Mouse (Mus musculus) common myeloid progenitor, adult 5-6 weeks (primary cell): ENCODE results near the gene Abhd4. TPM values are rescaled to one million over a fixed set of nuclear protein-coding genes. Genes with fewer than 3 reads are reported as not detected.

Experiments
- ATAC-seq: replicated peaks from 2 replicates; pipeline ENCODE4 v1.8.0; 2016; ENCODE audit warnings: low read depth, mild to moderate bottlenecking, moderate TSS enrichment, inconsistent platforms; ENCODE audit not compliant: poor library complexity, severe bottlenecking
- total RNA-seq: library from RNA; stranded (forward); fragments of 200-1000, 187-1606 nt; gene quantifications from 2 replicates; pipeline ENCODE4 v1.2.3, GENCODE M21; 2017

Gene Abhd4
- total RNA-seq, 1 experiment from 2014 or later = 31.5 TPM

DNA sequence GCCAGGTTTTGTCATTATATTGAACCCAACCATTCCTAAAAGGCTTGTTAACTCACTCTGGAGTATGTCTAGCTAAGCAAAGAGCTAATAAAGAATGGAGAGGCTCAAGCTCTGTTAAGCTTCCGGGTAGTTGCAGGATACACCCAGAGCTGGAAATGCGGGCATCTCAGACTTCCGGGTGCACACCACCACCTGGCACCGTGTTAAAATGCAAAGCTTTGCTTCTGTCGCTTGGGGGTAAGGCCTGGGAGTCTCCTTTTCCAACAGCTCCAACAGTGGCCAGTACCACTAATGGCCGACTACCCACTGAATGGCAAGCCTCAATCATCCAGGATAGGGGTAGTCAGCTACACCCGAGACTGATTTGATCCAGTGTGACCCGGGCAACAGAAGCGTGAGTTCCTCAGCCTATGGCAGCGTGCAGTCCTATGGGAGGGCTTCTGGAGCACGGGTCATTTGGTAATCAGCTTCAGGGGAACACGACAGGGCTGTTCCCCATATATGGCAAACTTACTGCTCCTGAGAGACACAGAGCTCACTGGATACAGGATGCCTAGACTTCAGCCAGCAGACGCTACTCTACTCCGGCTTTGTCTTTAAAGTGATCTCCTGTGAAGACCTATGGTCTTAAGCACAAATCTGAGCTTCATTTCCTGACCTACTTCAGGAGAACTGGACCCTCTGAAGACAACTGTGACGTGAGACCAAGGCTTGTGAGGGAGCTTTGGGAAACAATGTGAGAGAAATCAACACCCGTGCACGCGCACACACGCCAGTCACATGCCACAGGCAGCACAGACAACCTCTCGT, 19.6 kb upstream of the Abhd4 start:
- no peak for ATAC-seq

DNA sequence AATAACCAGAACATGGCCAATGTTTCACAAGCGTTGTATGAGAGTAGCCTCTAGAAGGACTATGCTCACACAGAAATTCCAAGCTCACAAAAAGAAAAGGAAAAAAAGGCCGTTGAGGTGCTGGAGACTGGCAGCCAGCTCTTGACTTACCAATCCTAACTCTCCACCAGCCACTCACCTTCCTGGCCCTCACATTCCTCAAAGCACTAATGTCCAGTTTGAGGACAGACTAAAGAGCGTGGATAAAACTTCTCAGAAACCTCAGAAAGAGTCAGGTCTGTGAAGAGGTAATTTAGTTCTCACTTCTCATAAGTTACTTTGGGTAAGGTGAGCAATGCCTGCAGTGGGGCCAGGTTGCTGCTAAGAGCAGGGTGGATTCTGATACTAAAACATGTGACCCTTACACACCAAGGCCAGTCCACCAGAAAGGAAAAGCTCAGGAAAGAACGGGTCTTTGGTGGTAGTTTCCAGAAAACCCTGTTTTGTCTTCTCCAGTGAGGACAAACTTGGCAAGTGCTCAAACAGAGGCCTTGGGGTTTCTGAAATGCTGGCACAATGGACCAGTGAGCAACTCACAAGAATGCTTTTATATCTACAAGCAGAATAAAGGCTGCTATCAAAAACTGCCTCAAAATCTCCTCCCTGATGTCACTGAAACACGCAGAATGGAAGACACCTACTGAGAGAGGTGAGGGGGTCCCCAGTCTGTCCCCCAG, 18.0 kb upstream of the Abhd4 start:
- no peak for ATAC-seq

DNA sequence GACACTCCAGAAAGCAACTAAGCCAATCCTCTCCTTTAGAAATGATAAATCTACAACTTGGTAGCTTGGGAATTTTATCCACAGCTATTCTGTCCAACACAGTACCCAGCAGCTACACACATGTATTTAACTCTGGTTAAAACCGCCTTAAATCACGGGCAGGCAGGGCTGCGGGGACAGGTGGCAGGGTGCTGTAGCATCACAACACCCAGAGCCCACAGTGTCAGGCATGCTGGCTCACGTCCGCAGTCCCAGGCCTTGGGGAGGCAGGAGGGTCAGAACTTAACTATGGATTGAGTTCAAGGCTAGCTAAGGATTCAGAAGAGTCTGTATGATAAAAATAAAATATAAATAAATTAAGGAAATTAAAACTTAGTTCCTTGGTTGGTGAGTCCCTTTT, 17.1 kb upstream of the Abhd4 start:
- no peak for ATAC-seq

DNA sequence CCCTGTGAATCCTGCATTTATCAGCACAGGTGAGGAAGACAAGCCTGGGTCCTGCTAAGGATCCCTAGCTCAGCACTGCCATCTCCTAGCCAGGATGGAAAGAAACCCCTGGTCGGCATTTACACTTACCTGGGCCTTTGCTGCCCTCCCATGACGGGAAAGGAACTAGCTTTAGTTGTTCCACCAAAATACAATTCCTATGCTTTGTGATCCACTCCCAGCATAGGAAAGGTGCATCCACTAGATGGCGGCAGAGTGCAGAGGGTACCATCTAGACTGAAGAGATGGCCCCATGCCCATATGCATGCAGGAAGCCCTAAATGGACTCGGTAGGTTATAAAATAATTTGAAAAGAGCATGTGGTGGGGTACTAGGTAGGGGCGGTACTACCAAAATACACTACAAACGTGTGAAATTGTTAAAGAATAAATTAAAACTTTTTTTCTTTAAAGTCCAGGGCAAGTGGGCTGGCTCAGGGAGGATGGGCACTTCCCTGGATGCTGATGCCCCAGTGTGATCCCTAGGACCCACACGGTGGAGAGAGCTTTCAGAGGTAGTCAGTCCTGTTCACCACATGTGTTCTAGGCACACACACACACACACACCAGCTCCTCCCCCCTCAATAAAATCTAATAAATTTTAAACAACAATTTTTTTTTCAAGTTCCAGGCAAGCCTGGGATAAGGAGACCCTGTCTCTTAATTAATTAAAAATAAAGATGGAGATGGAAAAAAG, 14.8 kb upstream of the Abhd4 start:
- peak; percentile 92 for ATAC-seq

DNA sequence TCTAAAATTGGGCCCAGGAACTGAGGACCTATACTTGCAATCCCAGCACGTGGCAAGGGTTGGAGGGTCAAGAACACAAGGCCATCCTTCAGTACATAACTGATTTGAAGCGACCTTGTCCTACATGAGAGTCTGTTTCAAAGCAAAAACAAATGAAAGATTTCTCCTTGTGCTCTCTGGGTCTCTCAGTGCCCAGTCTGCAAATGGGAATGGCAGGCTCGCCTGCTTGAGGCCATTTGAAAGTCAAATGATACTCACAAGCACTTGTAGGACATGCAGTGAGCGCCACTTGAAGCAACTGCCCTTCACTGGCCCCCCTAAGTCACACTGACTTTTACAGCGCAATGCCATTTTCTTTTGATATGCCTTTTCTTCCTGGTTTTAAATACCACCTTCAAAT, 13.4 kb upstream of the Abhd4 start:
- ATAC-seq = no peak

DNA sequence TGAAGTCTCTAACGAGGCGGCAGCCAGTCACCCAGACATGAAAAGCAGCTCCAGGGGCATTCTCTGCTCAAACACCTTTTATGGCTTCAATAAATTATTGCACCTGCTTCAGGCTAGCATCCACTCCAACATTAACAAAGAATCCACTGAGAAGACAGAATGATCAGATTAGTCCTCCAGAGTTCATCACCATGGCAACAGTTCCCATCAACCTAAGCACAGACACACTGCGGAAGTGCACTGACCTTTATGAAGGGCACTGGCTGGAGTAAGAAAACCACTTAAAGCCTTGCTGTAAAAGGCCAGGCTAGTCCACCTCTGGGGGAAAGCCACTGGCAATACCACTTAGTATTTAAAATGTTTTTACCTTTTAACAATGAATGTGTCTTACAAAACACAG, 9.8 kb upstream of the Abhd4 start:
- ATAC-seq = no peak

DNA sequence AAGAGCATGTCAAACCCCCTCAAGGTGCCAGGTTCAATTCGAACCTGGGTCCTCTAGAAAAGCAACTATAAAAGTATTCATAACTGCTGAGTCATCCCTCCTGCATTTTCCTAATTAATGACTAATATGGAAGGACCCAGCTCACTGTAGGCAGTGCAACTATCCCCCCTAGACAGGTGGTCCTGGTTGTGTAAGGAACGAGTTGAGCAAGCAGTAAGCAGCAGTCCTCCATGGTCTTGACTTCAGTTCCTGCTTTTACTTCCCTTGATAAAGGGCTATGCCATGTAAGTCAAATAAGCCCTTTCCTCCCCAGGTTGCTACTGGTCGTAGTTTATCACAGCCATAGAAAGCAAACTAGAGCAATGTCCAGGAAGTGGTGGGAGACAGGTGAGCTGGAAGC, 7.8 kb upstream of the Abhd4 start:
- no peak for ATAC-seq

DNA sequence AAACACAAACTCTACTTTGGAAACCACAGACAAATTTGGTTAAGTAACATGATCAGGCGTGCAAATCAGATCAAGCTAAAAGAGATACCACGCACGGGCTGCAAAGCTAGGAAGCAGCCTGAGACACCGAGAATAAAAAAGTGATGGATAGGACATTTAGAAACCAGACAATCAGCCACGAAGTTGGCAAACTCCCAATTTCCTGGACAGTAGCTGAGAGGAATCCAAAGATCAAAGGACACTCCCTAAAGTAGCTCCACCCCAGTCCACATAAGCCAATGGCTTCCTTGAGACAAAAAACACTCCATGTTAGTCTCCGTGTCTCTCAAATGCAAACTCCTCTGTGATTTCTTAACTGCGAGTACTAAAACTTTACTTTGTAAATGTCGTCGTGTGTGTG, 4.7 kb upstream of the Abhd4 start:
- no peak for ATAC-seq

DNA sequence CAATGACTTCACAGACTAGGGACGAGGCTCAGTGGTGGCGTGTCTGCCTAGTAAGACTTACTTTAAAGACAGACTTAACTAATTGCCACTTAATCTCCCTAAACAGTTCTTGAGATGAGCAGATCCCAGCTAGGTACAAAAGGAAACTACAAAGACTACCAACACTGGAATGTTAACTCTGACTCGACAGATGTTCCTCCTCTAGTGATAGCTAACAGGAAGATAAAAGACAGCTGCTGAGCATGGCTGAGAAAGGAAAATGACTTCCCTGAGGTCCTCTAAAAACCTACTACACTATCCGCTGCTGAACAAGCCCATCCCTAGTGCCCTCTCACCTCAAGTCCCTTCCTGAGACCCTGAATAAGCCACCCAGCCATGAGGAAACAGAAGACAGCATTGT, 3.9 kb upstream of the Abhd4 start:
- no peak for ATAC-seq

DNA sequence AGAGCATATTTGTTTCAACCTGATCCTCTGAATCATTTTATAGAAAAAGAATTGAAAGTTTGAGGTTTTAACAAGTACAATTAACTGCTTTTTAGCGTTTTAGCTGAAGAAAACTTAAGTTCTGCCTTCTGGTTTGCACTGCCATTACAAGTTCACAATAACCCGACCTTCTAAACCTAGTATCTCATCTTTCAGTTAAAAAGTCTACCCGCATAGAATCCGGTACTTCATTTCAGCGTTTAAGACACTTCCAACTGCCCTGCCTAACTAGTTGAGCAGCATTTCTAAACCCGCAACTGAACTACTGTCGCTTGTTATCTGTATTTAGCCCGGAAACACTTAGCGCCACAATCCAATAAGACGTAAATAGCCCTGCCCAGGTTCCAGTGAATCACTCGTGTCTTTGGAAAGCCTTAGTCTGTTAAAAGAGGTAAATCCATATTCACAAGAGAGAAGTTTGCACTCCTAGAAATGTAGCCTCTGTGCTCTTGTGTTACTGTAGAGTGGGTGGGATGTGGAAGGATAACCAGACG, 748 bp downstream of the Abhd4 start:
- ATAC-seq = no peak

DNA sequence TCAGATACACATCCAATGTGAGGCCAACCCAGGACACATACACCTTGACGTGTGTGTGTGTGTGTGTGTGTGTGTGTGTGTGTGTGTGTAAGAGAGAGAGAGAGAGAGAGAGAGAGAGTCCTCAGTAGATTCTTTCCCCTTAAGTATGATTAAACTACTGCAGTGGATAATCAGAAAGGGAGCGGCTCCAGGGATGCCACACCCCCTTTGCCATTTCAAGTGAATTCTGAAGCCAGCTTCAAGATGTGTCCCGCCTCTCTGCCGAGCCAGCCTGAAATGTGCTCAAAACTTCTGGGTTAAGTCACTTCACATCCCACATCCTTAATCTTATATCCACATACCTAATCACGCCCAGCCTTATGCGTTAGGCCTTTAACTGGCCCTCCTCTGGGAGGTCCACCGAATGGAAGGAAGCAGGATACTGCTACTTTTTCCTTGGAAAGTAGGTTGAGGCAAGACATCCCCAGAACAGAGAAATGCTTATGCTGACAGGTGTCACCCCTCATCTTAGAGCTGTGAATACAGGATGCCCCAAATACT, 4.2 kb downstream of the Abhd4 start:
- ATAC-seq = no peak

DNA sequence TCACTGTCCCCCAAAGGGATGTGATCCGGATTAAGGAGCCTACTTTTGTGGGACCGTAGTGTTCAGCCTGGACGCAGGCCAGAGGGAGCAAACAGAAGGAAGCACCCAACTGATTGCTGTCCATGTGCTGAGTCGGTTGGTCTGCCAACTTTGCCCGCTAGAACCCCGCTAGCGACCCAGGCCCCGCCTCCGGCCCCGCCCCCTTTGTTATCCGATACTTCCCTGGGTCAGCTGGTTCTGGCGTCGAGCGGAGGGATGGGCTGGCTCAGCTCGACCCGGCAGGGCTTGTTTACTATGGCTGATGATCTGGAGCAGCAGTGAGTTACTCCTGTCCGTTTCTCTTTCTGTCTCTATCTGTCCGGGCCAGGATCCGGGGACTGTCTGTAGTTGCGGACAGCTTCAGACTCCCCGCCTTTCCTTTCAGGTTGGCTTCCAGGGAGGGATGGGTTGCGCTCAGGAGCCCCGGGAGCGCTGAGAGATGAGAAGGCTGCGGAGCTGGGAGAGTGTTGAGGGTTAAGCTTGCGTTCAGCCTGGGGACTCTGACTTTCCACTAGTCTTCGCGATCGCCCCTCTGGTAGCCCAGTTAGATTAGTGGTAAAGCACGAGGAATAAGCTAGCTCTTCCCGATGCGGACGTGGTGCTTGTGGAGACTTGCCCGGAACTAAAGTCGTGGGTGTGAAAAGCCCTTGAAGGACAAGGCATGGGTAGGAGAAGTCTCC, 5.2 kb downstream of the Abhd4 start:
- peak; percentile 94 for ATAC-seq

DNA sequence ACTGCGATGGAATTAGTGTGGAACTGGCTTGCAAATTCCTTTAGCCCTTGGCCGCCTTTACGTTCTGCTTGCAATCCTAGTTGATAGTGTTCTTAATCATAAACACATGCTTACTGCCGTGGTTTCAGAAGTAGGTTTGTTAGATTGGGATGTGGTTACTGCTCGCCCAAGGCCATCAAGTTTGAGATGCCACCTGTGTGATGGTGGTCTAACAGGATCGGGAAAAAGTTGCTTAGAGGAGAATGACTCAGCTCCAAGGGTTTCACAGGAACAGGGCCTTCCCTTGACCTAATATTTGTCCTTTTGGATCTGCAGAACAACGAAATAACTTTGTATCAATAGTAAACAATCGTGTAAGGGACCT, 5.7 kb downstream of the Abhd4 start:
- ATAC-seq = peak; percentile 5; the same call in 1 of the 2 replicates

DNA sequence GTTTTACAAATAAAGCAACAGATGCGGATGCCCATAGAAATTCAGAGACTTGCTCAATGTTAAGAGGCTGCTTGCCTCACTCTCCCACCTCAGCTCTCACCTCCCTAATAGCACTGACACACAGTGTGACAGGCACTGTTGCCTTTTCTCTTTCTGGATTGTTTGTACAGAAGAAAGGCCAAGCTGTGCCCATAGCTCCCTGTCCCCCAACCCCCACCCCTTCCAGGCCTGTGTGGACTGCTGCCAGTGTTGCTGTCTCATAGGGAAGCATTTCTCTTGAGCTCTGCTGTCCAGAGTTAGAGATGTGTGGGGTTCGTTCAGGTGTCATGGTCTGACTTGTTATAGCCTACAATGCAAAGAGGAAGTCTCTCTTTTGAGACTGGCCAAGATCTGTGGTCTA, 6.2 kb downstream of the Abhd4 start:
- ATAC-seq = no peak

DNA sequence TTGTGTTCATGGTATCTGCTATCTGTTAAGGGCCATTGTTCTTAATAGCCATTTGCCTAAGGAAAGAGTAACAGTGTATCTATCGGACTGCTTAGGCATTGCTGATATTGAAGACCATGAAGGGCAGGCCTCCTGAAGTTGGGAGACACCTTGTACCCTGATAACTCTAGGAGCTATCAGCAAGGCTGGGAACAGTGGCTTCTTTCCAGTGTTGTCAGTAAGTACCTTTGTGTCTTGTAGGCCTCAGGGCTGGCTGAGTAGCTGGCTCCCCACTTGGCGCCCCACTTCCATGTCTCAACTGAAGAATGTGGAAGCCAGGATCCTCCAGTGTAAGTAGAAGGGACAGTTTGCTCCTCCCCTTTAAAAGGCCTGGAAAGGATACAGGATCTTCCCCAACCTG, 7.4 kb downstream of the Abhd4 start:
- ATAC-seq = no peak

DNA sequence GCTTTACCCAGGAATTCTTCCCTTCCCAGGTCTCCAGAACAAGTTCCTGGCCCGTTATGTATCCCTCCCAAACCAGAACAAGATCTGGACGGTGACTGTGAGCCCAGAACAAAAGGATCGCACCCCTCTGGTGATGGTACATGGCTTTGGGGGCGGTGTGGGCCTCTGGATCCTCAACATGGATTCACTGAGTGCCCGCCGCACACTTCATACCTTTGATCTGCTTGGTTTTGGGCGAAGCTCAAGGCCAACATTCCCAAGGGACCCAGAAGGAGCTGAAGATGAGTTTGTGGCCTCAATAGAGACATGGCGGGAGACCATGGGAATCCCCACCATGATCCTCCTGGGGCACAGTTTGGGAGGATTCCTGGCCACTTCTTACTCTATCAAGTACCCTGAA, 8.6 kb downstream of the Abhd4 start:
- no peak for ATAC-seq

DNA sequence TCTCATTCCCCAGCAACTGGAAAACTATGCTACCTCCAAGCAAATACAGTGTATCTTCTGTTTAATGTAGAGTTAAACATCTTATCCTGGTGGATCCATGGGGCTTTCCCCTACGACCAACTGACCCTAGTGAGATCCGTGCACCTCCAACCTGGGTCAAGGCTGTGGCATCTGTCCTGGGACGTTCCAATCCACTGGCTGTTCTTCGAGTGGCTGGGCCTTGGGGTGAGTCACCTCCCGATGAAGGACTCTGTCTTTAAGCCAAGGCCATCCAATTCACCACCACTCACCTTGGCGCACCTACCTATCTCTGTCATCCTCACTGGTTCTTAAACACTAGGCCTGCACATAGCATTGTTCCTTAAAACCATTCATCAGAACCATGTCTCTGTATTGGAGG, 9.1 kb downstream of the Abhd4 start:
- no peak for ATAC-seq

DNA sequence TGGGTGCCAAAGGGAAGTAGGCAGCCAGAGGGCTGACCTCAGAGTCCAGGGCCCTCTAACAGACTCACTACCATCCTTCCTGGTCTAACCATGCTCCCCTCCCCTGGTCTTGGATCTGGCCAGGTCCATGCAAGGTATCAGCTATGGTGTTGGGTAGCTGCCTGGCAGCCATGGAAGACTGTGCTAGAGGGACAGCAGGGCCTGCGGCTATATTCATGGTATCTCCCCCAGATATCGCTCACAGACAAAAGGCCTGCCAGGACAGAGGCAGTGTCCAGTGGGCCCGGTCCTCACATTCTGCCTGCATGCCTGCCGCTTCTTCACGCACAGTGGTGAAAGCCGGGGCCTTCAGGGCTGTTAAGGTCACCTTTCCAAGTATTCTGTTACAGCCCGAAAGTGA, 10.2 kb downstream of the Abhd4 start:
- ATAC-seq = no peak

DNA sequence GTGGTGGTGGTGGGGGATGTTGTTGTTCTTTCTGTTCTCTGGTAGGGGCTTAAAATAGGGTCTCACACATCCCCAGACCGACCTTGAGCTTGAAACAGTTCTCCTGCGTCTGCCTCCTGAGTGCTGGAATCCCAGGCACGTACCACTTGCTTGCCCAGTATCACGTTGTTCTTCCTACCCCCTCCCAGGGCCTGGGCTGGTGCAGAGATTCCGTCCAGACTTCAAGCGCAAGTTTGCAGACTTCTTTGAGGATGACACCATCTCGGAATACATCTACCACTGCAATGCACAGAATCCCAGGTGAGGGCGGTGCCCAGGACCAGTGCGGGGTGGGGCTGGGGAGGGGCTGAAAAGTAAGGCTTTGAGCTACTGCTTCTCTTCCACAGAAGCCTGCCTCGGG, 11.1 kb downstream of the Abhd4 start:
- ATAC-seq = no peak

DNA sequence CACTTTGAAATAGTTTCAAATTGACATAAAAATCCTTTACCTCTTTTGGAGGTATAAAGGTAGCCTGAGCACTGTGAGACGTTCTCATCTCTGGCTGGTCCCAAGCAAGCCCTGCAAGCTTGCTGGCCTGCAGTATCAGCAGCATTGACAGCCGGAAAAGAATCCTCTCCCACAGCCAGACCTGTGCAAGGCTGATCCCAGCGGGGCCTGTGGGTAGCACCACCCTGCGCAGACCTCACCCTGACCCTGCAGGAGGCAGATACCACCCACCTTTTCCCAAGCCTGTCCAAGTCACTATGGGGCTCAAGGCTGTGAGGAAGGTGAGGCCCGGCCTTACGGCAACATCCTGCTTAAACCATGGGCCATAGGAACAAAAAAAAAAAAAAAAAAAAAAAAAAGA, 12.0 kb downstream of the Abhd4 start:
- ATAC-seq = no peak
